Mouse (Mus musculus) embryonic fibroblast, embryonic 13.5 days (primary cell): ENCODE measurements around the gene Ncln. TPM values are rescaled to one million over a fixed set of nuclear protein-coding genes. Genes with fewer than 3 reads are reported as not detected.

Source experiments
- H3K27ac ChIP-seq: 2 replicates; pipeline ENCODE4 v1.5.1; 2012; ENCODE audit warnings: low read length, control low read depth, inconsistent platforms; ENCODE audit not compliant: insufficient read depth
- H3K4me1 ChIP-seq: 2 replicates; pipeline ENCODE4 v1.6.1; 2011; ENCODE audit warnings: low read length; ENCODE audit not compliant: control insufficient read depth, insufficient read depth
- H3K4me3 ChIP-seq: 2 replicates; pipeline ENCODE4 v1.5.1; 2011; ENCODE audit warnings: mild to moderate bottlenecking, control low read depth, low read length; ENCODE audit not compliant: insufficient read depth
- CTCF ChIP-seq: IDR thresholded peaks from 2 replicates; pipeline ENCODE4 v1.5.1; 2011; ENCODE audit warnings: mild to moderate bottlenecking, control low read depth, low read length, moderate library complexity, borderline replicate concordance; ENCODE audit not compliant: insufficient read depth
- POLR2A ChIP-seq: IDR thresholded peaks from 2 replicates; pipeline ENCODE4 v1.6.1; 2011; ENCODE audit warnings: low read depth, mild to moderate bottlenecking, control low read depth, low read length, moderate library complexity
- polyA plus RNA-seq: library from polyadenylated mRNA; stranded (reverse); fragments of >200 nt; gene quantifications from 2 replicates; pipeline ENCODE4 v1.2.4, GENCODE M21; 2011; ENCODE audit warnings: low read depth; ENCODE audit not compliant: missing spikeins, insufficient read length

Gene Ncln
- polyA plus RNA-seq, 1 experiment = 62.8 TPM

GRCm38 (mm10) chr10:81464405-81465264 lies 31.6 kb downstream of the Ncln start:
- no peak overlapping the region for H3K27ac ChIP-seq
- H3K4me1 ChIP-seq = no peaks in the 10 kb centered on the region
- no peak overlapping the region for H3K4me3 ChIP-seq
- no peak for TF ChIP-seq CTCF
- TF ChIP-seq POLR2A = no peak

- H3K4me3 ChIP-seq = no peak overlapping the region
- H3K4me1 ChIP-seq = no peaks in the 10 kb centered on the region
- H3K27ac ChIP-seq = no peak overlapping the region
- TF ChIP-seq POLR2A = no peak
- TF ChIP-seq CTCF = no peak
Measured at GRCm38 (mm10) chr10:81463531-81463930, 32.7 kb downstream of the Ncln start.

- H3K4me3 ChIP-seq = no peak overlapping the region
- H3K27ac ChIP-seq = no peak overlapping the region
- TF ChIP-seq POLR2A = no peak
- no peak for TF ChIP-seq CTCF
- no peaks in the 10 kb centered on the region for H3K4me1 ChIP-seq
Measured at GRCm38 (mm10) chr10:81462917-81463316, 33.3 kb downstream of the Ncln start.

- Histone ChIP-seq H3K4me1 (no peaks in the 10 kb centered on the region), H3K4me3 (no peak overlapping the region), H3K27ac (no peak overlapping the region)
- TF ChIP-seq CTCF (no peak), POLR2A (no peak)
Measured at GRCm38 (mm10) chr10:81462415-81462804, 33.8 kb downstream of the Ncln start.

- H3K4me3 ChIP-seq = no peak overlapping the region
- TF ChIP-seq CTCF (no peak), POLR2A (no peak)
- H3K27ac ChIP-seq = no peak overlapping the region
- no peaks in the 10 kb centered on the region for H3K4me1 ChIP-seq
Measured at GRCm38 (mm10) chr10:81461673-81462414, 34.3 kb downstream of the Ncln start.

GRCm38 (mm10) chr10:81460951-81461350 lies 35.2 kb downstream of the Ncln start:
- H3K4me3 ChIP-seq = no peak overlapping the region
- TF ChIP-seq CTCF (no peak), POLR2A (no peak)
- H3K27ac ChIP-seq = no peak overlapping the region
- no peaks in the 10 kb centered on the region for H3K4me1 ChIP-seq

GRCm38 (mm10) chr10:81460471-81460870 lies 35.7 kb downstream of the Ncln start:
- no peak overlapping the region for H3K4me3 ChIP-seq
- H3K27ac ChIP-seq = no peak overlapping the region
- H3K4me1 ChIP-seq = no peaks in the 10 kb centered on the region
- TF ChIP-seq POLR2A (no peak), CTCF (no peak)

- no peaks in the 10 kb centered on the region for H3K4me1 ChIP-seq
- H3K27ac ChIP-seq = no peak overlapping the region
- TF ChIP-seq POLR2A (no peak), CTCF (no peak)
- no peak overlapping the region for H3K4me3 ChIP-seq
Measured at GRCm38 (mm10) chr10:81459399-81459798, 36.8 kb downstream of the Ncln start.

- Histone ChIP-seq H3K27ac (no peak overlapping the region), H3K4me1 (no peaks in the 10 kb centered on the region), H3K4me3 (no peak overlapping the region)
- TF ChIP-seq POLR2A (no peak), CTCF (no peak)
Measured at GRCm38 (mm10) chr10:81458267-81458666, 37.9 kb downstream of the Ncln start.

GRCm38 (mm10) chr10:81457624-81458023 lies 38.6 kb downstream of the Ncln start:
- Histone ChIP-seq H3K27ac (no peak overlapping the region), H3K4me1 (no peaks in the 10 kb centered on the region), H3K4me3 (no peak overlapping the region)
- TF ChIP-seq POLR2A (no peak), CTCF (no peak)
